Mouse (Mus musculus): ENCODE measurements around the gene Aldob. TPM values are rescaled to one million over a fixed set of nuclear protein-coding genes. Genes with fewer than 3 reads are reported as not detected.
"Not testable (repeated sequence)": the region's sequence is repeated elsewhere in the genome, so short reads cannot be mapped to it uniquely, and the experiment has no call there.

Gene Aldob
- polyA plus RNA-seq, 1 experiment, result 1.5 TPM

DNA sequence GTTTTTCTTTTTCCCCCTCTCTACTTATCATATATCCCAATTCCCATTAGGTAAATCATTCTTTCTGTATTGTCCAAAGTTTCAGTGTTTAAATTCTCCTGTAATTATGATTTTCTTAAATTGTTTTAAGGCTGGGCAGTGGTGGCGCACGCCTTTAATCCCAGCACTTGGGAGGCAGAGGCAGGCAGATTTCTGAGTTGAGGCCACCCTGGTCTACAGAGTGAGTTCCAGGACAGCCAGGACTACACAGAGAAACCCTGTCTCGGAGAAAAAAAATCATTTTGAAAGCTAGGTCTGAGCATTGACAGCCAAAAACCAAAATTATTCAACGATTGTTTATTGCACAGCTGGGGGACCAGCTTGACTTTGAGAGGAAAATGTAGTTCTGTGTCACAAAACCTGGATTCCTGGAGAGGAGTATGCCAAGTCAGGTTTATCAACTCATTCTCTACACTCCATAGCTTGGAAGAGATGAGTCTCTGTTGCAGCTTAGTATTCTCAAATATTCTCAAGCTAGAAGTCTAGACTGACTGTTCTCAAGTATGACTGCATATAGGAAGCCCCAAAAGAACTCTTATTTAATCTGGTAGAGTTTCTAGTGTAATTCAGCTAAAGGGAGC is 13.6 kb downstream of the Aldob start:
- DNase-seq (ENCODE audit: low read depth), result no peak

DNA sequence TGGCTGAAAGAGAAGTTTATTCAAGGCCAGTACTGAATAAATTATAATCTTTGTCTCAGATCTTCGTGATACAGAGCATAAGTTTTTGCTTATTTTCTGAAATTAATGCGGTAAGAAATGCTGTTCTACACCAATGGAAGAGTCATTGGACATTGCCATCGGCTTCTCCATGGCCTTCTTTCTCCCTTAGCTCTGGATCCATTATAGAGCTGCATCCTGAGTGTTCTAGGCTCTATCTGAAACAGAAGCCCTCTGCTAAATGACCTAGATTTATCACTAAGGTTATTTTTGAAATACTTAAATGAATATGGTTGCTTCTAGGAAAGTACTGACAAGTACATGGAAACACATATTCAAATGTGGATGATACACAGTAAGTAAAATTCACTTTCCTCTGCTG is 14.3 kb downstream of the Aldob start:
- DNase-seq (ENCODE audit: low read depth), result no peak

DNA sequence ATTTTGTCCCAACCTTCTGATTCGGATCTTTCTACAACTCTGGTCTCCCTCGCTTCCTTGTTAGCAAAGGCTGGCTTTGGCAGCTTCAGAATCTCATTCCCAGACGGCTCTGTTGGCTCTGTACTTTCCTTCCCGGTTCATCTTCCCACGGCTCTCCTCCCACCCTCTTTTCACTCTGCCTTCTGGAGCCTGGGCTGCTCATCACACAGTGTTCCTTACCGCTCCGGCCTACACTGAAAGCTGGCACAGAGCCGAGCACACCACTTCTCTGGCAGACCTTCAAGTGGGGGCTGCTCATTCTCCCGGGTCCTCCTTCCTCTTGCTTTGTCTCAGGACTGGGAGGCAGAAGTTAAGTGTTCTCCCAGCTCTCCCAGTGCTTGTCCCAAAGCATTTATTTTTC is 26.8 kb downstream of the Aldob start:
- DNase-seq (ENCODE audit: low read depth), result no peak

DNA sequence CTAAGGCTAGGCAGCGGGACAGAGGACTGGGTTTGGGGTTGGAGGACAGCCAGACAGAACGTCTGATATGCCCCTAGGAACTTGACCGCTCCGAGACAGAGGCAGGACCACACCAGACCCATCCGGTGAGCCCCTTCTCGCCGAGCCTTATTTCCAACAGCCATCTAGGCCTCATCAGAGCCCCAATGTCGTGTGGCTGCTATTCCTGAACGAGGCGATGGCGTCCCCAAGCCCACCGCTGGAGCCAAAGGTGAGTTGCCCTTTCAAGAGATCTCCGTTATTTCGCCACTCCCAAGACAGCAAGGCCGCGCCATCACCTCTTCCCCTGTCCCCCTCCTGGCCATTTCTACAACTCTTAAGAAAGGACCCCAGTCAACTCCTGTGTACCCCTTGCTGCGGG is 28.0 kb downstream of the Aldob start:
- DNase-seq (ENCODE audit: low read depth), result no peak

DNA sequence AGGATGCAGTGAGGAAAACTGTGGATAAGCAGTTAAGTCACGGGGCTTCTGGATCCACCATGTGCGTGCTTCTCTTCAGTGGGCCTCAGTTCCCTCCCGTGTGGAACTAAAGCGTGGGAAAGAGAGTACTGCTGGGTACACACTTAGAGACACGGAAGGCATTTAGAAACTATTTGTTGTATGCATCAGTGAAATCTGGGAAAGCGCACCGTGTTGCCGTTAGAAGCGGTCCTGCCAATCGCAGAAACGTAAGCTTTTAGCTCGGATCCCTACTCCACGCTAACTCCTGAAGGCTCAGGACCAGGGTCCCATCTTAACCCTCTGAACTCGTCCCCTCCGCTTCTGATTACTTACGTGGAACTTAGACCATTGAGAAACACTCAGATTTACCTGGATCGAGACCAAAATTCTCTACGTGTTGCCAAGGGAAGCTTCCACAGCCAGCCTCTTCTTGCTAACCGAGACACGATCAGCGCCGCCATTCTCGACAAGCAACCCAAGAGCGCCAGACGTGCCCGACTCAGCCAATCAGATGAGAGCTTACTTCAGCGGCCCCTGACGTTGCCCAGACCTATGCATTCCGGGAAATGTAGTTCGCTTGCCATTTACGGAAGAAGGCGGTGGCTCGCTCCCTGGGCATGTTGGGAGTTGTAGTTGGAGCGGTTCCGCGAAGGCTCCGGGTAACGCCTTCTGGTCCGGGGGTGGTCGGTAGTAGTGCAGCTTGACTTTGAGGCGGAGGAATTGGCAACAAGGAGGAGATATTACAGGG is 28.6 kb downstream of the Aldob start, which contains the start of the genes Mrpl50 and Zfp189:
Gene Mrpl50, minus strand, starts transcription at position 522 of the 769 bp plus-strand sequence.
Gene Zfp189, plus strand, starts transcription at position 605 of the 769 bp plus-strand sequence.
- DNase-seq (ENCODE audit: low read depth), result peak; percentile 79

DNA sequence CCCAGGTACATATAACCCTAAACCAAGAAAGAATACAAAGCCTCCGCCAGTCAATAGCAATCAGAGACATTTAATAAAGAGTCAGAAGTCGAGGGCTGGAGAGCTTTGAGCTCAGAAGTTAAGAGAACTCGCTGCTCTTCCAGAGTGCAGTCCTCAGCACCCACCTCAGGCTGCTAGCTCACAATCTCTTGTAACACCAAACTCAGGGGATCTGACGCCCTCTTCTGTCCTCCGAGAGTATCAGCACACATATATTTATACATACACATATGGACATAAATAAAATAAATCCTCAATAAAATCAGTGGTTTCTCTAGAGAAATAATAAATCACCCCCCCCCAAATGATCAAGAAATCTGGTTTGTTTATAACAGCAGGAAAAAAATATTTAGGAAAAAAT is 29.9 kb downstream of the Aldob start:
- no peak for DNase-seq (ENCODE audit: low read depth)

DNA sequence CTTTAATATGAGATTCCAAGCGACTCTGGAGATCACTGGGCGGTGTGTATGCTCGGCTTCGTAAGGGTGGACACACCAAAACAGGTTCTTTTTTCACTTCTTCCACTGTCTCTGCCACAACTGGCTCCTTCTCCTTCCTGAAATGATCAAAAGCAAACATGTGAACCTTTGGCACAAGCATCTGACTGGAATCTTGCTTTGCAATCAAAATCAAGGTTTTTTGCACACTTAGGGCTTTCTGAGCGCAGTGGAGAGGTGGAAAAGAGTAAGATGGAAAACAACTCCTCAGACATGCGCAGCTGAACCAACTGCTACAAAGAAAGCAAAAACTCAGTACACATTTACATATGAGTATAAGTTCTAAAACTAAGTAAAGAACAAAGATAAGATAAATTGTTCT is 34.9 kb downstream of the Aldob start:
- DNase-seq (ENCODE audit: low read depth), result no peak

DNA sequence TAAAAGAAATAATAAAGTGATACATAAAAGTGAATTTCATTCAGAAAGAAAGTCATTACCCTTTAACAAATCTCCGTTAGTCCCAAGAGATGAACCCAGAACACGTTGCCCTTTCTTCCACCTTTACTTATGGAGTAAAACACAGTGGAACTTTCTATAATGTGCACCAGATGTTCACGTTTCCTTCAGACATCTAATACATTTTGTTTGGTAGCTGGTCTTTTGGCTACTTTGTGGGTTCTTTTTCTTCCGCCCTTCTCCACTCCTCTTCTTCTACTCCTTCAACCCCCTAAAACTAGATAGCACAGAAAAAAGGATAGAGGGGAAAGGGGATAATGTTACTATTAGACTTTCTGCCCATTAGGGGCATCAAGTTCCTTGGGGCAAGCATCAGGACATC is 36.7 kb downstream of the Aldob start:
- no peak for DNase-seq (ENCODE audit: low read depth)

DNA sequence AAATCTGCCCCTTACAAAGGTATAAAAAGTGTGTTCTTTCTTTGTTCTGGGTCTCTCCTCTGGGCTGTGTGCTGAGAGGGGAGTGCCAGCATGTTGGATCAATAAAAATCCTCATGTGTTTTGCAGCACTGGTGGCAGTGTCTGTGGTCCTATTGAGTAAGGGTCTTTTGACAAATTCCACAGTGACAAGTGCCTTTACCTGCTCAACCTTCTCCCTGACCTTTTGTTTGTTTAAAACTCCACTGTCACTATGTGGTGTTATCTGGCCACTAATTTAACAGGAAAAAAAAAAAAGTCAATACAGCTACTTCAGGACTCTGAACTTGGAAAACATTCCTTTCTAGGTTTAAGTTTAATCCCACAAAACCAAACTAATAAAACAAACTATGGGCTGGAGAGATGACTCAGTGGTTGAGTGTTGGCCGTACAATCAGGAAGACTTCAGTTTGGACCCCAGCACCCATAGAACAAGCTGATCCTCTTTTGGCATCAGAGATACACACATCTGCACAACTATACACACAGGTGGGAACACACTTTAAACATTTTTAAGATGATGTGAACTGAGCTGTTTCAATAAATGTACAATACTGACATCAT is 39.0 kb downstream of the Aldob start:
- DNase-seq (ENCODE audit: low read depth), result not testable (repeated sequence)

DNA sequence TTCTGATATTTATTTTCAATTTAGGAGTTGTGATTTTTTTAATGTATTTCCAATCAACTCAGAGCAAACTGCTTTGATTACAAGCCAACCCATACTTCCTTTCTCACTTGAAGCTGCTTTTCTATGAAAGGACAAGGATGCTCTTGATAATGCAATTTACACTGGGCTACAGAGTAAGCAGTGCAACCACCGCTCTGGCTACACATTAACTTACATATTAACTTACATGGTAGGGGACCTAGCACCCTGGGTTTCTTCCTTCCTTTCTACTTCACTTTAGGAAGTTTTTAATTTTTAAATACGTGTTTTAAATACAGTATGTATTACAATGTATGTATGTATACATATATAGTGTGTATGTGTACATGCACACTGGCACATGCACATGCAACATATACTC is 40.2 kb downstream of the Aldob start:
- DNase-seq (ENCODE audit: low read depth), result no peak

DNA sequence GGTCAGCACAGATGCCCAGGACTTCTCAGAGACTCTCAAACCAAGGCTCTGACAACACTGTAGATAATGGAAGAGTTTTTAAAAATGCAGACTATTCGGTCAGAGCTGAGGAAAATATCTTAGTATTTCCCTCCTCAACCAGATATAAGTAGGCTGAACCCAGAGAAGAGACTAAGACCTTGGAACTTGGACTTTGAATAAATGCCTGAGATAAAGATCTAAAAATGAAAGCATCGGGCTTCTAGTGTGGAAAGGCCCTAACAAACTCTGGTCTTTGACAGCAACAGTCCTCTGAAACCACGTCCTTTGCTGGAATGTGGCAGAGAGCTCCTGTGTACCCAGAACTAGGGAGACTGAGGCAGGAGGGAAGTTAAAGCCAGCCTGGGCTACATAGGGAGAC is 43.0 kb downstream of the Aldob start, which contains the start of gene Baat:
Gene Baat, minus strand, starts transcription at position 172 of the 400 bp plus-strand sequence.
- DNase-seq (ENCODE audit: low read depth), result no peak

DNA sequence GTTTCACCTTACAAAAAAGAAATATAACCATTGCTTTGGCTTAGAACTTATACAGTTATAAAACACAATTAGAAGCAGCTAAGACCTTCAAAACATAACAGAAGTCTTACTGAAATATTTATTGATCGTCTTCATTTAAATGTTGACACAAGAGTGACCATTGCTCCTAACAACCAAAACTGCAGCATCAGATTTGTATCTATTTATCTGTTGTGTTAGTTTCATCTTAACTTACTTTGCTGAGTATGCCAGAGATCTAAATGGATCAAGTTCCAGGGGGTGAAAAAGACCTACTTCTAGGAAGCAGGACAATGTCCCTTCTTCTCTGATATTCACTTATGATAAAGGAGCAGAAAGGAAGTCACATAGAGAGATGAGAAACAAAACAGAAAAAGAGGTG is 45.8 kb downstream of the Aldob start:
- DNase-seq (ENCODE audit: low read depth), result no peak

Other genes starting within 250 kb of the Aldob start
- 0.36 and 0.76 TPM in 2 replicates for gene Acnat2, start 141.4 kb downstream of the Aldob start, polyA plus RNA-seq (2012; rRNA removed)
- 1.1 and 2.0 TPM in 2 replicates for gene Acnat1, start 75.6 kb downstream of the Aldob start, polyA plus RNA-seq (2012; rRNA removed)
- gene Baat, start 43.0 kb downstream of the Aldob start, polyA plus RNA-seq (2012; rRNA removed), result not detected in 2 replicates
- 6.0 and 6.4 TPM in 2 replicates for gene Mrpl50, start 28.5 kb downstream of the Aldob start, polyA plus RNA-seq (2012; rRNA removed)
- gene Zfp189, start 28.4 kb downstream of the Aldob start, polyA plus RNA-seq (2012; rRNA removed), result 3.3 and 4.6 TPM in 2 replicates
- 9.0 and 9.3 TPM in 2 replicates for gene Tmem246, start 48.3 kb upstream of the Aldob start, polyA plus RNA-seq (2012; rRNA removed)
- gene Rnf20, start 82.5 kb upstream of the Aldob start, polyA plus RNA-seq (2012; rRNA removed), result 16.8 and 19.0 TPM in 2 replicates
- 0.18 and 0.72 TPM in 2 replicates for gene Ppp3r2, start 132.5 kb upstream of the Aldob start, polyA plus RNA-seq (2012; rRNA removed)